Comparison of ENCODE assay signal across 8 mouse cellular contexts in the genomic region with DNA sequence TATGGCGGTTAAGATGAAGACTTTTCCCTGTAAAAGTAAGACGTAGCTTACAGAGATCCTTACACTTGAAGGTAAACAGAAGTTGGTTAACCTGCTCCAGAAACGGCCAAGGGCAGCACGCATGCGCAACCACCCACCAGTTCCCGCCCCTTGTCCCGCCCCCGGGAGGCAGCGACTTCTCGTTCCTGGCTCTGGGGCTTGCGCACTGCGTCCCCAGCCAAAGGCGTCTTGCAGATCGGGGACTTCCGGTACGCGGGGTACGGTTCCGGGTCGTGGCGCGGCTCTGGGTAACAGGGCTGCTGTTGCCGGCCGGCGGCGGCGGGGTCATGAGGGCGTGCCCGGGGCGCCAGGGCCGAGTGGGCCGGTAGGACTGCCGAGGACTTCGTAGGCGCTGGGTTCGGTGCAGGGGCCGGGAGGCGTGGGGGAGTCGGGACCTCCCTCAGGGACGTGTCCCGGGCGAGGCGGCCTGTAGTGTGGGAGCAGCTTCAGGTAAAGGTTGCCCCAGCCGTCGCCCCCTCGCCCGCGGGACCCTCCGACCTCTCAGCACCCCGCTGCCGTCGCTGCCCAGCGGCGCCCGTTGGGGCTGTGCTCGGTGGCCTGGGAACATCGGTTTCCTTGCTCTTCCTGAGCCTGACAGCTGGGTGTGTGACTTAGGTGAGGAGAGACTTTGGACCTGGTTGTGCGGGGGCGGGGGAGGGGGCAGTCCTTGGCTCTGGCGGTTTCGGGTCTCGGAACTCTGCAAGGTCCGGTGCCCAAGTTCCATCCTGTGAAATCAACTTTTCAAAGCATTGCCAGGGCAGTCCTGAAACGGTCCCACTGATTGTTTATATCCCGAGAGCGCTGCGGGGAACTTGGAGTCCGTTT. TPM values are rescaled to one million over a fixed set of nuclear protein-coding genes. Genes with fewer than 3 reads are reported as not detected.
DNase-seq lines count a peak whose midpoint lies in the region; ATAC-seq and TF ChIP-seq lines count a peak whose summit lies in the region.

Mapkap1 (plus strand) TSS at position 171 of the 864 bp plus-strand sequence.

- H3K4me2 ChIP-seq in hindbrain, embryonic 13.5 days = peak within 1 kb of the TSS; percentile 88

- in situ Hi-C loops in Patski (cut with MboI; ENCODE audit: low pct_unique_long_range_greater_than_20kb) = no loop called here

- WGBS in hindbrain, embryonic 13.5 days = under 1% methylated on average over 66 of the region's 68 CpGs

- ATAC-seq in Patski = peak; percentile 93
- peak; percentile 98 for ATAC-seq in hindbrain, embryonic 13.5 days (ENCODE audit: low FRiP score)

- peaks cover 16% of the 10 kb centered on the region for H3K4me1 ChIP-seq in hindbrain, embryonic 13.5 days (replicated peaks)

- 0 out of 2 replicates have a peak within 1 kb of the TSS, but pooled peaks have one; percentile 30 for H3K27ac ChIP-seq in hindbrain, embryonic 13.5 days

- POLR2A ChIA-PET in Patski (lab: Charles Lee) = interaction anchor here (0.6 to 1.2 kb wide), 5 partner anchors 29 to 175 kb away, joined by 3 read pairs; partner anchors contain the start of gene Pbx3

- H3K27me3 ChIP-seq in Patski = no peaks in the 10 kb centered on the region
- H3K27me3 ChIP-seq in hindbrain, embryonic 13.5 days = no peaks in the 10 kb centered on the region

- H3K9ac ChIP-seq in hindbrain, embryonic 13.5 days = peak within 1 kb of the TSS; percentile 91

- CTCF ChIA-PET in Patski (lab: Charles Lee) = no interaction called here

- DNase-seq in Patski (ENCODE audit: low read depth, low spot score) = peak; percentile 73
- DNase-seq in cerebellum, postnatal 14 days = peak; percentile 98
- peak; percentile 93 to 94 for DNase-seq in frontal cortex, postnatal 14 days (ENCODE audit: low spot score in 2 of 2)
- DNase-seq in layer of hippocampus, postnatal 25 days (ENCODE audit: extremely low spot score in 1 of 2, low spot score in 1 of 2) = peak; percentile 89 to 92
- peak; percentile 98 for DNase-seq in lung, postnatal 25 days (ENCODE audit: low spot score)
- DNase-seq in retina, embryonic 14.5 days (ENCODE audit: low spot score) = peak; percentile 97
- peak; percentile 98 for DNase-seq in thymus, postnatal 4 days

- TF ChIP-seq CTCF in Patski (IDR thresholded peaks at IDR 0.05) = no peak

- no peaks in the 10 kb centered on the region for H3K36me3 ChIP-seq in hindbrain, embryonic 13.5 days

- H3K4me3 ChIP-seq in hindbrain, embryonic 13.5 days = peak within 1 kb of the TSS; percentile 94

- H3K9me3 ChIP-seq in hindbrain, embryonic 13.5 days = no peaks in the 10 kb centered on the region

RNA-seq across cellular contexts. Expression of gene Mapkap1, which starts in this region (rescaled TPM):
- polyA plus RNA-seq in Patski (2021) = 78.9 TPM
- 96.6 and 100 TPM in 2 replicates for polyA plus RNA-seq in hindbrain, embryonic 13.5 days (2015; fragmentation: Nextera tagmentation; extraction: Ambion mirVana)
- 10 to 100 TPM; 66.5 to 71.5 TPM for total RNA-seq in layer of hippocampus, postnatal 25 days (2021)

Comparison
In these comparisons a context has a peak if more than half of its experiments do, and no peak if none do; other contexts are left out.
1. Peak in every context shown above with its lines: DNase-seq, ATAC-seq, H3K4me3 ChIP-seq and H3K27ac ChIP-seq.